Mouse (Mus musculus) testis, adult 2 months (tissue): ENCODE measurements around the gene Lbx2. TPM values are rescaled to one million over a fixed set of nuclear protein-coding genes. Genes with fewer than 3 reads are reported as not detected.

ENCODE experiments used
- H3K27ac ChIP-seq: fragments of 200-500 bp; 2 replicates; pipeline ENCODE4 v1.5.1; 2012; ENCODE audit warnings: low read depth, low read length; ENCODE audit not compliant: control insufficient read depth, insufficient read depth
- H3K27me3 ChIP-seq: fragments of 200-500 bp; 2 replicates; pipeline ENCODE4 v1.6.1; 2012; ENCODE audit warnings: mild to moderate bottlenecking, low read length, moderate library complexity; ENCODE audit not compliant: control insufficient read depth, insufficient read depth
- H3K36me3 ChIP-seq: fragments of 200-500 bp; 2 replicates; pipeline ENCODE4 v1.6.1; 2012; ENCODE audit warnings: mild to moderate bottlenecking, low read length; ENCODE audit not compliant: control insufficient read depth, insufficient read depth
- H3K4me1 ChIP-seq: fragments of 200-500 bp; 2 replicates; pipeline ENCODE4 v1.6.1; 2012; ENCODE audit warnings: low read length; ENCODE audit not compliant: control insufficient read depth, insufficient read depth
- H3K4me3 ChIP-seq: fragments of 200-500 bp; 2 replicates; pipeline ENCODE4 v1.5.1; 2012; ENCODE audit warnings: low read depth, mild to moderate bottlenecking, low read length, moderate library complexity, mixed read lengths; ENCODE audit not compliant: control insufficient read depth
- CTCF ChIP-seq: fragments of 200-500 bp; IDR thresholded peaks from 2 replicates; pipeline ENCODE4 v1.5.1; 2012; ENCODE audit warnings: low read depth, mild to moderate bottlenecking, inconsistent platforms, low read length, moderate library complexity; ENCODE audit not compliant: control insufficient read depth, insufficient read depth, insufficient replicate concordance
- POLR2A ChIP-seq: fragments of 200-500 bp; IDR thresholded peaks from 2 replicates; pipeline ENCODE4 v1.6.1; 2012; ENCODE audit warnings: low read depth, mild to moderate bottlenecking, inconsistent platforms, low read length, moderate library complexity; ENCODE audit not compliant: control insufficient read depth
- polyA plus RNA-seq: library from polyadenylated mRNA; depleted of rRNA; stranded (reverse); fragments of >200 nt; gene quantifications from 2 replicates; pipeline ENCODE4 v1.2.3, GENCODE M21; 2012

The Lbx2 gene
- polyA plus RNA-seq, 1 experiment: 0.25 TPM

DNA sequence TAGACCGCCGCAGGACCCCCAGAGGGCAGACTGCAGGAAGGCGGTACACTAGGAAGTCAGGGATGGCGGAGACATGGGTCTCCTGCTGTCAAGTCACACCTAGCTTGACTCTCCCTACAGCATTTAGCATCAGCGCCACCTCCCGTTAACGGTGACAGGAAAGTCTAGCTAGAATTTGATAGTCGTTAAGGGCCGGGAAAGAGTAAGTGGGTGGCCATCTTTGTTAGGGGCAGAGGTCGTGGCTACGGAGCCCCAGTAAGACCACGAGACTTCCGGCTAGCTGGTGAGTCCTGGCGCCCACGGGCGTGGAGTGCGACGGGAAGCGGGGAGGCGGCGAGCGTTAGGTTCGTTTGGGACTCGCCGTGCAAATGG is 15.1 kb downstream of the Lbx2 start, which contains the start of the genes Ccdc142 and Gm42688:
Gene Ccdc142, plus strand, starts transcription at position 286 of the 372 bp plus-strand sequence.
Gene Gm42688, plus strand, starts transcription at position 302 of the 372 bp plus-strand sequence.
- peak within 1 kb of the TSS; percentile 99 for H3K4me3 ChIP-seq
- H3K27ac ChIP-seq: peak within 1 kb of the TSS; percentile 97
- TF ChIP-seq CTCF (peak; percentile 30; the same call in 1 of the 2 replicates), POLR2A (peak; percentile 93)
- no peaks in the 10 kb centered on the region for H3K36me3 ChIP-seq
- H3K4me1 ChIP-seq: peaks cover 19% of the 10 kb centered on the region
- no peaks in the 10 kb centered on the region for H3K27me3 ChIP-seq

DNA sequence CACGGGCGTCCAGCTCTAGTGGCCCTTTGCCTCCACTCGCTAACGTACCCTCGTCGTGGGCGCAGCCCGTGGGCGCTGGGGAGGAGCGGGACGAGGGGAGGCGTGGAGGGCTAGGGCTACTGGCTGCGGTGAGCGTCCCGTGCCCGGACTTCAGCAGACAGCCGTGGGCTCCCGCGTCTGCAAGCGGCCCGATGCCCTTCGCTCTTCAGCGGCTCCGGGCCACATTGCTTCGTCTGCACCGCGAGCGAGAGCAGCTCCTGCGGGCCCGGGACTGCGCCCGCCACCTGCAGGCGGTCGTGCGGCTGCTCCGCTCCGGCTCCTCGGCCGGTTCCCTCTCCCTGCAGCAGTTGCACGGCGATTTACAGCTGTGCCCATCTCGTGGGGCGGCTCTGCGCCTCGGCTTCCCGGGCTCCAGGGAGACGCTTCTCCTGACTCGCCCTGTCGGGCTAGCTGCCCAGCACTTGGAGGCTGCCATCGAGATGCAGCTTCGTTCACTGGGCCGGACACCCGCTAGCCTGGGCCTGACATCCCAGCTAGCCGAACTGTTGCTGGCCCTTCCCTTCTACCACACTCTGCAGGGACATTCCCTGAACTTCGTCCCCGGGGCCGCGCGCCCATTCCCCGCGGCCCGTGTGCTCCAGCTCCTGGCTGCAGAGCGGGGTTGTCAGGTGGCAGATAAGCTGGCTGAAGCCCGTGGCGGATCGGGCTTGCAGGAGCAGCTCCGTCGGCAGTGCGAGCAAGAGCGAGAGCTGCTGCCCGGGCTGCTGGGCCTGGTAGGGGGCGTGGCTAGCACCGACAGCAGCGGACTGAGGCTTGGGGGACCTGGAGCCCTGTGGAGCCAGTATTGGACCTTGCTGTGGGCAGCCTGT is 15.8 kb downstream of the Lbx2 start:
- Histone ChIP-seq H3K27ac (peak overlapping the region; percentile 97), H3K4me1 (peaks cover 19% of the 10 kb centered on the region), H3K4me3 (peak overlapping the region; percentile 99), H3K27me3 (no peaks in the 10 kb centered on the region), H3K36me3 (no peaks in the 10 kb centered on the region)
- TF ChIP-seq POLR2A (no peak; the same call in none of the 2 replicates), CTCF (no peak; the same call in 1 of the 2 replicates)

DNA sequence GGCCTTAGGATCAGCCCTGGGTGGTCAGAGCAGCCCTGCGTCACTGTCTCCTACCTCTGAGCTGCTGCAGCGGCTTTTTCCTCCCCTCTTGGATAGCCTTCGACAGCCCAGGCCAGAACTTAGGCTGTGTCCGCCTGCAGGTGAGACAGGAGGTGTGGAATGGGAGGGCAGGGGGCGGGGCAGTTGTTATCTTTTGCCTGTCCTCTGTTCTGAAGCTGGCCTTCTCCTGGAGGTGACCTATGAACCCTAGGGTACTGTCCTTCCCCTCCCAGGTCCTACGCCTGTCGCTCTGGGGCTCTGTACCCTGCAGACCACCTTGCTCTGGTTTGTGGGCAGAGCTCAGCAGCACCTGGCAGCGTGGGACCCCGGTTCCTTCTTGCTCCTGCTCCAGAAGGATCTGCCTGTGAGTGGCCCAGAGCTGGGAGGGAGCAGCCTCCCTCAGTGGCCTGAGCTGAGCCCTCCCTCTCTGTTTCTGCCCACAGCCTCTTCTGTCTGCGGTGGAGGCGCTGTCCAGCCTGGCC is 17.0 kb downstream of the Lbx2 start:
- Histone ChIP-seq H3K27me3 (no peaks in the 10 kb centered on the region), H3K4me3 (peak overlapping the region; percentile 99), H3K27ac (no peak overlapping the region), H3K4me1 (peaks cover 24% of the 10 kb centered on the region), H3K36me3 (no peaks in the 10 kb centered on the region)
- TF ChIP-seq CTCF: no peak
- TF ChIP-seq POLR2A: no peak

DNA sequence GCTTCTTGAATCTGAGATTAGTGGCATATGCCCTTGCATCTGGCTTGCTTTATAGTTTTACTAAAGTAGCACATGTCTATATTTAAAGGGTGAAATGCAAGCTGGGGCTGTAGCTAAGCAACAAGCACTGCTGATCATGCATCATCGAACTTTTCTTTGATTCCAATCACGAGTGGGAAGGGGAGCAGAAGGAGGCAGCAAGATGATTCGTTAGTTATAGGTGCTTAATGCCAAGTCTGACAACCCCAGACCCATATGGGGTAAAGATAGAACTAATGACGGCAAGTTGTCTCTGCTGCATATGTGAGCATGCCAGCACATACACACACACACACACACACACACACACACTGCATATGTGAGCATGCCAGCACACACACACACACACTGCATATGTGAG is 18.0 kb downstream of the Lbx2 start:
- no peak overlapping the region for H3K4me3 ChIP-seq
- no peak for TF ChIP-seq POLR2A
- no peak for TF ChIP-seq CTCF
- H3K27ac ChIP-seq: no peak overlapping the region
- H3K27me3 ChIP-seq: no peaks in the 10 kb centered on the region
- peaks cover 24% of the 10 kb centered on the region for H3K4me1 ChIP-seq
- H3K36me3 ChIP-seq: no peaks in the 10 kb centered on the region

DNA sequence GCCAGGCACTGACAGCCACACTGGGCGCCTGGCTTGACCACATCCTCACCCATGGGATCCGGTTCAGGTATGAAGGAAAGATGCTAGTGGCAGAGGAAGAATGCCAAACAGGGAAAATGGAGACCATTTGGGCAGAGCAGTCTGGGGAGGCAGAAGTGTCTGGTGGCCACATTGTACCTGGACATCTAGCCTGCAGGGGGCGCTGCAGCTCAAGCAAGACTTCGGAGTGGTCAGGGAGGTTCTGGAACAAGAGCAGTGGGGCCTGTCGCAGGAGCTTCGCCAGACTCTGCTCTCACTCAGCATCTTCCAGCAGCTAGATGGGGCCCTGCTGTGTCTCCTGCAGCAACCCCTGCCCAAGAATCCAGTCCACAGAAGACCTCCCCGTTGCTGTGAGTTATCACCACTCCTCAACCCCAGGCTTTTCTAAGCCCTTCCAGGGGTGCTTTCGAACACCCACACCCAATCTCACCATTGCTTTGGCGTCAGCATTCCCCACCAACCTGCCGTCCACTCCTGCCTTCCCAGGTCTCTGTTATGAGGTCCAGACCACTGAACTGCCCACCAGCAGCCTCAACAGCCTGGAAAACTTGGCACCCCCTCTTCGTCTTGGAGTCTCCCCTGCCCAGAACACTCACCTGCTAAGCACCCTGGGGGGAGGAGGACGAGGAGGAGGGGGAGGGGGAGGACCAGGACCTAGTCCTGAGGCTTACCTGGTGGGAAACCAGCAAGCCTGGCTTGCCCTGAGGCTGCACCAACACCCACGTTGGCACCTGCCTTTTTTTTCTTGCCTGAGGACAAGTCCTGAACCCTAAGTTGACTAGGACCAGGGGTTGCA is 21.6 kb downstream of the Lbx2 start:
- Histone ChIP-seq H3K4me3 (peak overlapping the region; percentile 97), H3K4me1 (peaks cover 13% of the 10 kb centered on the region), H3K27ac (no peak overlapping the region), H3K36me3 (no peaks in the 10 kb centered on the region), H3K27me3 (no peaks in the 10 kb centered on the region)
- peak; percentile 90 for TF ChIP-seq CTCF
- no peak for TF ChIP-seq POLR2A

DNA sequence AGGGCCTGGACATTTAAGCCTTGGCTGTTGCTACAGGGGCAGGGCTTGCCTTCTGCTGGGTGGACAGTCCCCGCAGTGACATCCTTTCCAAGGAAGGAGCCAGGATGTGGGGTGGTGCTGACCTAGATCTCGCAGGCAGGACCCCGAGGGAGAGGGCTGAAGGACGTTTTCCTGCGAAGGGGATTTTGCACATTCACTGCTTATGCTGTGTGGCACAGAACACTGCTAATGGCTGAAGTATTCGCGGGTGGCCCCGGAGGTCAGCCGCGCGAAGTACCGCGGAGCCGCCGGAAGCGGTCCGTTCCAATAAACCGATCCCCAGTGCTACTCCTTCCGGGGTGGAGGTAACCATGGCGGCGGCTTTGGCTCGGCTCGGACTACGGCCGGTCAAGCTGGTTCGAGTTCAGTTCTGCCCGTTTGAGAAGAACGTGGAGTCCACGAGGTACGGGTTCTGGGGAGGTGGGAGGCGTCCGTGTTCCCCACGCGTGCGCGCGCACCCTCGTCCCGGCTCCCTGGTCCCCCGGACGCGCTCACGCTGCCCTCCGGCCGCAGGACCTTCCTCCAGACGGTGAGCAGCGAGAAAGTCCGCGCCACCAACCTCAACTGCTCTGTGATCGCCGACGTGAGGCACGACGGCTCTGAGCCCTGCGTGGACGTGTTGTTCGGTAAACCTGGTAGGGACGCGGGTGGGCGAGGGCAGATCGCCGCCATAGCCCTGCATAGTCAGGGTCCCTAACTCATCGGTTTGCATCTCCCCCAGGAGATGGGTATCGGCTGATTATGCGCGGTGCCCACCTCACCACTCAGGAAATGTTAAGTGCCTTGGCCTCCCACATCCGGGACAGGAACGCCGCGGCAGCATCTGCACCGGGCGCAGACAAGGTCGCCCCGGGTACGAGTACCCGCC is 22.8 kb downstream of the Lbx2 start, which contains the start of gene Mrpl53:
Gene Mrpl53, plus strand, starts transcription at position 279 of the 907 bp plus-strand sequence.
- H3K4me3 ChIP-seq: peak within 1 kb of the TSS; percentile 97
- TF ChIP-seq CTCF (peak; percentile 7; the same call in 1 of the 2 replicates), POLR2A (peak; percentile 45)
- peaks cover 9% of the 10 kb centered on the region for H3K4me1 ChIP-seq
- no peaks in the 10 kb centered on the region for H3K27me3 ChIP-seq
- no peaks in the 10 kb centered on the region for H3K36me3 ChIP-seq
- peak within 1 kb of the TSS; percentile 89 for H3K27ac ChIP-seq
